Mouse (Mus musculus) midbrain, embryonic 16.5 days (tissue): ENCODE data around the gene Gm38392. TPM values are rescaled to one million over a fixed set of nuclear protein-coding genes. Genes with fewer than 3 reads are reported as not detected.

Experiments
- ATAC-seq: fragments of 200-750 bp; cut with Nextera tagmentation; 2 replicates; pipeline ENCODE4 v1.8.0; 2017; ENCODE audit warnings: moderate TSS enrichment
- H3K27ac ChIP-seq: fragments of 300-500 bp; sonication (generic); 2 replicates; pipeline ENCODE4 v1.5.1; 2014; ENCODE audit warnings: mild to moderate bottlenecking, low read length, mixed read lengths
- H3K27me3 ChIP-seq: fragments of 300-500 bp; sonication (generic); 2 replicates; pipeline ENCODE4 v1.6.1; 2014; ENCODE audit warnings: low read depth, low read length, mixed read lengths; ENCODE audit not compliant: control insufficient read depth, insufficient read depth
- H3K36me3 ChIP-seq: fragments of 300-500 bp; sonication (generic); 2 replicates; pipeline ENCODE4 v1.6.1; 2014; ENCODE audit warnings: mild to moderate bottlenecking, low read length, moderate library complexity, mixed read lengths; ENCODE audit not compliant: control insufficient read depth, insufficient read depth
- H3K4me1 ChIP-seq: fragments of 300-500 bp; sonication (generic); 2 replicates; pipeline ENCODE4 v1.6.1; 2014; ENCODE audit warnings: mild to moderate bottlenecking, low read length, mixed read lengths; ENCODE audit not compliant: control insufficient read depth, insufficient read depth
- H3K4me2 ChIP-seq: fragments of 300-500 bp; sonication (generic); 2 replicates; pipeline ENCODE4 v1.6.1; 2014; ENCODE audit warnings: mild to moderate bottlenecking, low read length, mixed read lengths
- H3K4me3 ChIP-seq: fragments of 300-500 bp; sonication (generic); 2 replicates; pipeline ENCODE4 v1.5.1; 2014; ENCODE audit warnings: low read depth, mild to moderate bottlenecking, low read length, moderate library complexity, mixed read lengths
- H3K9ac ChIP-seq: fragments of 300-500 bp; sonication (generic); 2 replicates; pipeline ENCODE4 v1.6.1; 2014; ENCODE audit warnings: low read depth, low read length, mixed read lengths
- H3K9me3 ChIP-seq: fragments of 300-500 bp; sonication (generic); replicated peaks from 2 replicates; pipeline ENCODE4 v1.6.1; 2014; ENCODE audit warnings: mild to moderate bottlenecking, low read length, mixed read lengths; ENCODE audit not compliant: control insufficient read depth, poor library complexity, severe bottlenecking
- WGBS: fragments of 180-500 bp; shearing (Covaris S2); extraction: QIAGEN DNeasy Blood & Tissue Kit; methylation state at CpG from one replicate; pipeline ENCODE4 v1.1.7; 2014; 5-methylcytosine and 5-hydroxymethylcytosine counted together
- polyA plus RNA-seq: library from polyadenylated mRNA; unstranded; fragments of >200 nt; fragmentation: Nextera tagmentation; extraction: Ambion mirVana; gene quantifications from 2 replicates; pipeline ENCODE4 v1.2.1, GENCODE M21; 2015

Gene Gm38392
- polyA plus RNA-seq, 1 experiment from 2014 or later = 0.16 TPM

DNA sequence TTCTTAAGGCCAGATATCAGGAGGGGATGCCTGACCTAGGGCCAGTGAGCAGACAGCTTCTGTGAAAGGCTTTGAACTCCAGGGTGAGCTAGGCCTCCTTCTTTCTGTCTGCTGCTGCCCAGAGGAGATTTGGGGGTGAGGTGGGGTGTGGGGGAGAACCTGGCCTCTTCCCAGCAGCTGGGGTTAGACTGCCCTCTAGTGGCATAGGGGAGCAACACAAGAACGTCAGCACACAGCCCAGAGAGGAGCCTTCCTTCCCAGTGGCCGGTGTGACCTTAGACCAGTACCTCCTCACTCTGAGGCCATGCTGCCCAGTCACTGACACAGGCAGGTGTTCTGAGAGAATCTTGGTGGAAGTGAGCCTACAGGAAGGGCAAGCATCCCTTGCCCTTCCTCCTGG, 42.9 kb downstream of the Gm38392 start:
- Histone ChIP-seq H3K36me3 (no peaks in the 10 kb centered on the region), H3K27me3 (peaks cover 18% of the 10 kb centered on the region), H3K4me3 (no peak overlapping the region), H3K9me3 (no peaks in the 10 kb centered on the region), H3K27ac (no peak overlapping the region), H3K4me1 (peaks cover 3% of the 10 kb centered on the region), H3K9ac (no peak overlapping the region), H3K4me2 (no peak overlapping the region)
- WGBS = 9% methylated on average over 2 of the region's 2 CpGs
- no peak for ATAC-seq

DNA sequence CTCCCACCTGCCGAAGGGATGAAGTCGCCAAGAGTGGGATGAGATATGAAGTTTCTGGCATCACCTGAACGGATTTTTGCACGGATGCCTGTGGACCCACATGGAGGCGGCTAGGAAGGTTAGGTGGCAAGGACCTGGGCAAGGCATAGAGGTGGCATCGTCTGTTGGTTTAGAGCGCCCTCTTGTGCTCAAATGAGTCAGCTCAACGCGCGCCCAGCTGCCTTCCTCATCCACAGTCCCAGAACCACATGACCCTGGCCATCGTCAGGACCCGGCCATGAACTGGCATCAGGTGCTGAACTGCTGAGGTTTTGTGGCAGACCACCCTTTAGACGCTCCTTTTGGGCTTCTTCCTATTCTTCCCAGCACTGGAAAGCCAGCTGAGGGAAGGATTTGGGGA, 44.5 kb downstream of the Gm38392 start:
- Histone ChIP-seq H3K27ac (peak overlapping the region; percentile 71), H3K4me3 (no peak overlapping the region), H3K4me1 (peaks cover 6% of the 10 kb centered on the region), H3K9me3 (no peaks in the 10 kb centered on the region), H3K27me3 (peaks cover 19% of the 10 kb centered on the region), H3K4me2 (0 out of 2 replicates have a peak overlapping the region, but pooled peaks have one; percentile 9), H3K36me3 (no peaks in the 10 kb centered on the region), H3K9ac (no peak overlapping the region)
- ATAC-seq = peak; percentile 64
- WGBS = under 1% methylated on average over 13 of the region's 13 CpGs

DNA sequence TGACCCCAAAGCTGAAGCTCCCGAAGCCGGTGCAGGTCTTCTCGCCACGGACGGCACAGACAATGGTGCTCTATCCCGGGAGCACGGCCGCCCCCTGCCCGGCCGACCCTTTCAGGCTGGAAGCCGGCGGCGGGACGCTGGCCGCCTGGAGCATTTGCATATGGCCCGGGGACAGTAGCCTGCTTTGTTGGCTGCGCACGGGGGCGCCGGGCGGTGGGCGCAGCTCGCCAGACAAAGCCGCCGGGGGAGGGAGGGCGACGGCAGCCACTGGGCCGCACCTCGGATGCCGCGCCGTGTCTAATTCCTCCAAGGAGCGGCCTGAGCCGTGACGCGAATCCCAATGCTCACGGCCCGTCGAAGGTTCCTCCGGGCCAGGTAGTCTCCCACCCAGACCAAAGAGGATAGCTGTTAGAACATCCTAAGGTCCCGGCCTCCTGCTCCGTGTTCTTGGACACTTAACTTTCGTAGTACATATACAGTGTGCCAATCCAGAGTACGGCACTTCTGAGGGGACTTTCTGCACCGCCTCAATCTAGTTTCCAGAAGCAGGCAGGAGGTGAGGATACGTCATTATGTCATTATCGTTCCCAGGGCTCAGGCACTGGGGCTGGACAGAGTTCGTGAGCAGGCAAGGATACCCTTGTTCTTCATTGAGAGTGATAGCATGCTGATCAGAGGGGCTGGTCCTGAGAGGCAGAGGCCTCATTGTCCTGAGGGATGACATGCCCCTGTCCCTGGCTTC, 45.8 kb downstream of the Gm38392 start:
- Histone ChIP-seq H3K27me3 (peaks cover 20% of the 10 kb centered on the region), H3K27ac (peak overlapping the region; percentile 71), H3K9ac (peak overlapping the region; percentile 42; the same call in 1 of the 2 replicates), H3K36me3 (no peaks in the 10 kb centered on the region), H3K4me2 (peak overlapping the region; percentile 45), H3K4me1 (peaks cover 9% of the 10 kb centered on the region), H3K4me3 (peak overlapping the region; percentile 10; the same call in 1 of the 2 replicates), H3K9me3 (no peaks in the 10 kb centered on the region)
- ATAC-seq = peak; percentile 37; the same call in 1 of the 2 replicates
- 2% methylated on average over 48 of the region's 48 CpGs for WGBS

DNA sequence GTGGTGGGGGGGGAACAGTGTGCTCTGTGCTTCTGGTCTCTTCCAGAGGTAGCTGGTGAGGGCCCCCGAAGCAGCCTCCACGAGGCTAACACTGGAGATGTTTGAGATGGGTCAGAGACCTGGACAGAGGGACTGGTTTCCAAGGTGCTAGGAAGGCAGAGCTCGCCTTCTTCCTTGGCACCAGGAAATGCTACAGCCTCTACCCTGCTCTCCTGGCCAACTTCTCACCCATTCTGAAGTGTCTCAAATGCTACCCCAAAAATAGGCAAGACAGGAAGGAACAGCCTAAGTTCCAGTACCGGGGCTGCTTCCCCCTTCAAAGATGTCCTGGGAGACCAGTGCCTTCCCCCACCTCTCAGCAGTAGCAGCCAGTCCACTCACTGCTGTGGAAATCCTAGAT, 47.6 kb downstream of the Gm38392 start:
- Histone ChIP-seq H3K4me3 (no peak overlapping the region), H3K27me3 (peaks cover 20% of the 10 kb centered on the region), H3K27ac (peak overlapping the region; percentile 47), H3K4me1 (peaks cover 9% of the 10 kb centered on the region), H3K36me3 (no peaks in the 10 kb centered on the region), H3K4me2 (no peak overlapping the region), H3K9ac (no peak overlapping the region), H3K9me3 (no peaks in the 10 kb centered on the region)
- 59% methylated on average over 4 of the region's 4 CpGs for WGBS
- no peak for ATAC-seq

DNA sequence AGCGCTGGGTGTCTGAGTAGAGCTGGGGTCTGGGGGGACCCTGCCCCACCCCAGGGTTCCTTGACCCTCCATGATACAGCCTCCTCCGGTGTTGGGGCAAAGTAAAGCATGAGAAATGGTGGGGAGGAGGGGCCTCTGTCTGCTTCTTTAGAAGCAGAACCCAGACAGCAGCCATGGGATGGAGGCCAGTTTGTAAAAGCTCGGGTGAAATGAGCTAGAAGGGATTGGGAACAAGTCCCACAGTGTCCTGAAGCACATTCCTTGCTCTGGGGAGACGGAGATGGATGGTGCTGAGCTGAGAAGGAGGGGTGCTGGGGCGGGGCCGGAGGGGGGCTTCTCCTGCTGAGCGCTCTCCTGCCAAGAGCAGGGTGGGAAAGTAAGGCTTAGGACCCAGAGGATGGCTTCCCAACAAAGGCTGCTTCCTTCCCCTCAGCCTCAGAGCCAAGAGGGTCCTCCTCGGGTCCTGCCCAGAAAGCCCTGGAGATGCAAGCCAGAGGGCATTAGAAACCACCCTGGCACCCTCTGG, 48.1 kb downstream of the Gm38392 start:
- peak; percentile 66 for ATAC-seq
- H3K27ac ChIP-seq = peak overlapping the region; percentile 73
- H3K4me2 ChIP-seq = no peak overlapping the region
- WGBS = 27% methylated on average over 8 of the region's 8 CpGs
- no peak overlapping the region for H3K9ac ChIP-seq
- no peak overlapping the region for H3K4me3 ChIP-seq
- H3K4me1 ChIP-seq = peaks cover 9% of the 10 kb centered on the region
- peaks cover 23% of the 10 kb centered on the region for H3K27me3 ChIP-seq
- H3K9me3 ChIP-seq = no peaks in the 10 kb centered on the region
- no peaks in the 10 kb centered on the region for H3K36me3 ChIP-seq

DNA sequence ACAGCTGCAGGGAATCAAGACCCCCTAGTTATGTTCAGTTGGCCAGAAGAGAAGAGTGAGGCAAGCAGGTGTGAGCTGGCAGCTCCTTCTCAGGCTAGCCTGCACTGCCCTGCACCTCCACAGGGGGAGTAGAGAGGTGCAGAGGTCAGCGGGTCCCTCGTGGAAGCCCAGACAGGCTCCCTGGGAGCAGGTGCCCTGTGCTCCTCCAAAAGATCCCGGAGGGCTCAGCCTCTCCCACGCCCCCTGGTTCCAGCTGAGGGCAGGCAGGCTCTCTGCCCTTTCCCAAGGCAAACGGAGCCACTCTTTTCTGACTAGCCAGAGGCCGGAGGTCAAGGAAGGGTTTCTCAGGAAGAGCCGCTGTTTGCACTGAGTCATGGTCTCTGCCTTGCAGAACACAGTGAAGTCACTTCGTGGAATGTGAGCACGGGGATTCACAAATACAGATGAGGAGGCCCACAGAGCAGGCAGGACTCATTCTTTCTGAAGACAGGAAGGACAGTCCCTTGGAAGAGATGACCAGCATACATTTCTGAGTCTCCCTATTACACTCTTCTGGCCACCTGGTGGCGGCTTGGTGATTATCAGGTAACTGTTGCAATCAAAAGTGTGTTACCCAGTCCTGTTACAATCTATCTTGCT, 49.3 kb downstream of the Gm38392 start:
- Histone ChIP-seq H3K9me3 (no peaks in the 10 kb centered on the region), H3K9ac (0 out of 2 replicates have a peak overlapping the region, but pooled peaks have one; percentile 11), H3K4me2 (no peak overlapping the region), H3K27me3 (peaks cover 19% of the 10 kb centered on the region), H3K4me1 (peaks cover 15% of the 10 kb centered on the region), H3K4me3 (no peak overlapping the region), H3K36me3 (no peaks in the 10 kb centered on the region), H3K27ac (peak overlapping the region; percentile 73)
- ATAC-seq = no peak
- WGBS = 10% methylated on average over 10 of the region's 10 CpGs

DNA sequence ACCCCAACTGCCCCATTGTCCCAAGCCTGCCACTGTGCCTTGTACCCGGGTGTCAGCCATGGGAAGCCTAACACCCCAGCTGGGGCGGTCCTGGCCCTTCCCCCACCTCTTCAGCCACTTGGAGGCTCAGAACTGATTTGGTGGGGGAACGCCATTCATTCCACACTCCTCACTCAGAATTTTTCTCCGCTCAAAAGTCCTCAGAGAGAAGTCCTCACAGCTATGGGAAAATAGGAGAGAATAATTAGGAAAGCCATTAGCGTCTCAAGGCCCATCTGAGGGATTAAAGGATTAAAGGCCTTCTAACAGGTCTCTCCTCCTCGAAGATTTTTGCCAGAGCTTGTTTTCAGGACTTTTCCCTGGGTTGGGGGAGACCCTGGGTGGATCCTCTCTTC, 49.9 kb downstream of the Gm38392 start:
- peaks cover 16% of the 10 kb centered on the region for H3K27me3 ChIP-seq
- no peaks in the 10 kb centered on the region for H3K36me3 ChIP-seq
- H3K4me1 ChIP-seq = peaks cover 12% of the 10 kb centered on the region
- H3K4me3 ChIP-seq = no peak overlapping the region
- no peak for ATAC-seq
- peak overlapping the region; percentile 73 for H3K27ac ChIP-seq
- no peaks in the 10 kb centered on the region for H3K9me3 ChIP-seq
- 4% methylated on average over 6 of the region's 6 CpGs for WGBS
- 0 out of 2 replicates have a peak overlapping the region, but pooled peaks have one; percentile 11 for H3K9ac ChIP-seq
- no peak overlapping the region for H3K4me2 ChIP-seq

DNA sequence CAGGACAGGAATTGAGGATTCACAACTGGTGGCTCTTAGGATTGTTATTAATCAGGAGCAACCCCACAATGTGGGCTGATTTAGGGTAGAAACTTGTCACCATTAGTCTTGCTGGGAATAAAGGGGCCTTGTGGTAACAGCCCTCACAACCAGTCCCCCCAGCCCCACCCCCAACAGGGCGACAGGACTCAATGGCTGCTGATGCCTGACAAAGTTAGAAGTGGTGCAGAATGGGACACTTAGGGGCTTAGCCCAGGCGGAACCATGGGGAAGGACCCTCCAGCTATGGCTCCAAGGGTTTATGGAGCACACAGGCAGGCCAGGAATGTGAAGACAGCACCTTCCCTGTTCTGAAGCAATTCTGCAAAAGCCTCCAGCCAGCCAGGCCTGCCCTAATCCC, 51.4 kb downstream of the Gm38392 start:
- no peak for ATAC-seq
- Histone ChIP-seq H3K27ac (no peak overlapping the region), H3K4me2 (no peak overlapping the region), H3K36me3 (no peaks in the 10 kb centered on the region), H3K9ac (no peak overlapping the region), H3K4me1 (peaks cover 24% of the 10 kb centered on the region), H3K27me3 (peaks cover 8% of the 10 kb centered on the region), H3K4me3 (no peak overlapping the region), H3K9me3 (no peaks in the 10 kb centered on the region)
- 25% methylated on average over 2 of the region's 2 CpGs for WGBS

DNA sequence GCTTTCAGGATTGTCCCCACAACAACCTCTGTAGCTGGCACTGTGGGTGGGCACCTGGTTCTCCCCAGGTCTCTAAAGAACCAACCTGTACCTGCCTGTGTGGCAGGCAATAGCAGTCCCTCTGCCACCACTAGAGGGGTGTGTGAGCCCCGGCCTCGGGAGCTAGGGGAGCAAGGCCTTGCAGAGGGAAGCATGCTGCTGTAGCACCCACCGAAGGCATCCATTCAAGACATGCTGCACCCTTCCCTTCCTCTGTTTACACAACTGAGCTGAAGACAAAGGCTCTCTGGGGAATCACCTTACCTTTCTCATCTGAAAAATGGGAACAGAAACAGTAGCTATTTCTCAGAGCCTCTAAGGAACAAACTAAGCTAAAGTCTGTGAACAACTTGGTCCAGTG, 51.8 kb downstream of the Gm38392 start:
- H3K4me1 ChIP-seq = peaks cover 25% of the 10 kb centered on the region
- H3K27ac ChIP-seq = no peak overlapping the region
- WGBS = 5% methylated on average over 3 of the region's 3 CpGs
- H3K9me3 ChIP-seq = no peaks in the 10 kb centered on the region
- peaks cover 8% of the 10 kb centered on the region for H3K27me3 ChIP-seq
- H3K4me3 ChIP-seq = no peak overlapping the region
- H3K36me3 ChIP-seq = no peaks in the 10 kb centered on the region
- no peak overlapping the region for H3K9ac ChIP-seq
- no peak overlapping the region for H3K4me2 ChIP-seq
- no peak for ATAC-seq
